Mouse (Mus musculus): ENCODE results near the gene Scn8a.
"Not testable (repeated sequence)": the region's sequence is repeated elsewhere in the genome, so short reads cannot be mapped to it uniquely, and the experiment has no call there.

Gene Scn8a

GRCm38 (mm10) chr15:100869558-100869957 lies at the start of gene Scn8a:
Gene Scn8a (plus strand): TSS chr15:100869858.
- DNase-seq (ENCODE audit: low spot score): no peak

- no peak for DNase-seq (ENCODE audit: low spot score)
These were observed 47.8 kb upstream of the Scn8a start for GRCm38 (mm10) chr15:100821824-100822223.

- not testable (repeated sequence) for DNase-seq (ENCODE audit: low spot score)
These were observed 47.3 kb upstream of the Scn8a start for GRCm38 (mm10) chr15:100822370-100822769.

GRCm38 (mm10) chr15:100825249-100825856 lies 44.3 kb upstream of the Scn8a start:
- peak; percentile 33 for DNase-seq (ENCODE audit: low spot score)

GRCm38 (mm10) chr15:100826076-100826475 lies 43.6 kb upstream of the Scn8a start:
- DNase-seq (ENCODE audit: low spot score): no peak

GRCm38 (mm10) chr15:100829775-100830174 lies 39.9 kb upstream of the Scn8a start:
- no peak for DNase-seq (ENCODE audit: low spot score)

GRCm38 (mm10) chr15:100830682-100831081 lies 39.0 kb upstream of the Scn8a start:
- DNase-seq (ENCODE audit: low spot score): no peak

GRCm38 (mm10) chr15:100832144-100832543 lies 37.5 kb upstream of the Scn8a start:
- DNase-seq (ENCODE audit: low spot score): no peak

- no peak for DNase-seq (ENCODE audit: low spot score)
These were observed 36.9 kb upstream of the Scn8a start for GRCm38 (mm10) chr15:100832784-100833183.

GRCm38 (mm10) chr15:100836729-100837128 lies 32.9 kb upstream of the Scn8a start:
- no peak for DNase-seq (ENCODE audit: low spot score)

GRCm38 (mm10) chr15:100838607-100839207 lies 31.0 kb upstream of the Scn8a start:
- DNase-seq (ENCODE audit: low spot score): peak; percentile 56

GRCm38 (mm10) chr15:100844336-100844735 lies 25.3 kb upstream of the Scn8a start:
- DNase-seq (ENCODE audit: low spot score): no peak

- DNase-seq (ENCODE audit: low spot score): no peak
These were observed 24.4 kb upstream of the Scn8a start for GRCm38 (mm10) chr15:100845049-100845879.

GRCm38 (mm10) chr15:100847193-100847592 lies 22.5 kb upstream of the Scn8a start:
- DNase-seq (ENCODE audit: low spot score): peak; percentile 53

- no peak for DNase-seq (ENCODE audit: low spot score)
These were observed 12.1 kb upstream of the Scn8a start for GRCm38 (mm10) chr15:100857586-100857985.

- no peak for DNase-seq (ENCODE audit: low spot score)
These were observed 8.8 kb upstream of the Scn8a start for GRCm38 (mm10) chr15:100860856-100861255.

- no peak for DNase-seq (ENCODE audit: low spot score)
These were observed 4.1 kb upstream of the Scn8a start for GRCm38 (mm10) chr15:100865556-100865955.

- peak; percentile 66 for DNase-seq (ENCODE audit: low spot score)
These were observed 530 bp downstream of the Scn8a start for GRCm38 (mm10) chr15:100870001-100870774.

GRCm38 (mm10) chr15:100870775-100871106 lies 1.1 kb downstream of the Scn8a start:
- DNase-seq (ENCODE audit: low spot score): peak; percentile 66

- DNase-seq (ENCODE audit: low spot score): no peak
These were observed 1.7 kb downstream of the Scn8a start for GRCm38 (mm10) chr15:100871107-100872011.

GRCm38 (mm10) chr15:100873155-100873554 lies 3.5 kb downstream of the Scn8a start:
- peak; percentile 82 for DNase-seq (ENCODE audit: low spot score)

Data from testis, postnatal 14 days (tissue).